Mouse (Mus musculus): ENCODE measurements at regions not wholly inside any gene's neighbourhood (a gene's known extent, or its start where the extent isn't known, plus 50 kb on each side); places are given as distances from the start of the nearest gene placed in this dataset.

GRCm38 (mm10) chr13:41694749-41695419 lies 89.2 kb downstream of the Tmem170b start:
- no peak for DNase-seq (ENCODE audit: low spot score)

- no peak for DNase-seq (ENCODE audit: low spot score)
These were observed 91.2 kb downstream of the Tmem170b start for GRCm38 (mm10) chr13:41696767-41697445.

- no peak for DNase-seq (ENCODE audit: low spot score)
These were observed 95.6 kb downstream of the Tmem170b start for GRCm38 (mm10) chr13:41701345-41701744.

- no peak for DNase-seq (ENCODE audit: low spot score)
These were observed 96.1 kb downstream of the Tmem170b start for GRCm38 (mm10) chr13:41701829-41702231.

GRCm38 (mm10) chr13:41703196-41703595 lies 97.5 kb downstream of the Tmem170b start:
- peak; percentile 27 for DNase-seq (ENCODE audit: low spot score)

GRCm38 (mm10) chr13:41703618-41704017 lies 97.9 kb downstream of the Tmem170b start:
- peak; percentile 39 for DNase-seq (ENCODE audit: low spot score)

GRCm38 (mm10) chr13:41704806-41705205 lies 99.1 kb downstream of the Tmem170b start:
- DNase-seq (ENCODE audit: low spot score): no peak

GRCm38 (mm10) chr13:41705636-41706035 lies 99.9 kb downstream of the Tmem170b start:
- DNase-seq (ENCODE audit: low spot score): no peak

- no peak for DNase-seq (ENCODE audit: low spot score)
These were observed 102.1 kb downstream of the Tmem170b start for GRCm38 (mm10) chr13:41707811-41708210.

- DNase-seq (ENCODE audit: low spot score): no peak
These were observed 103.4 kb downstream of the Tmem170b start for GRCm38 (mm10) chr13:41709071-41709470.

GRCm38 (mm10) chr13:41709475-41710227 lies 103.9 kb downstream of the Tmem170b start:
- DNase-seq (ENCODE audit: low spot score): peak; percentile 97

GRCm38 (mm10) chr13:41712616-41713015 lies 106.9 kb downstream of the Tmem170b start:
- no peak for DNase-seq (ENCODE audit: low spot score)

Data from retina, embryonic 14.5 days (tissue).